Mouse (Mus musculus) lung, postnatal 14 days (tissue): Measurements from ENCODE around the gene Rbm39.
"Not testable (repeated sequence)": the region's sequence is repeated elsewhere in the genome, so short reads cannot be mapped to it uniquely, and the experiment has no call there.

ENCODE experiments used
- DNase-seq: peaks from one replicate; pipeline ENCODE4 v3.0.0; 2021

Rbm39 gene

DNA sequence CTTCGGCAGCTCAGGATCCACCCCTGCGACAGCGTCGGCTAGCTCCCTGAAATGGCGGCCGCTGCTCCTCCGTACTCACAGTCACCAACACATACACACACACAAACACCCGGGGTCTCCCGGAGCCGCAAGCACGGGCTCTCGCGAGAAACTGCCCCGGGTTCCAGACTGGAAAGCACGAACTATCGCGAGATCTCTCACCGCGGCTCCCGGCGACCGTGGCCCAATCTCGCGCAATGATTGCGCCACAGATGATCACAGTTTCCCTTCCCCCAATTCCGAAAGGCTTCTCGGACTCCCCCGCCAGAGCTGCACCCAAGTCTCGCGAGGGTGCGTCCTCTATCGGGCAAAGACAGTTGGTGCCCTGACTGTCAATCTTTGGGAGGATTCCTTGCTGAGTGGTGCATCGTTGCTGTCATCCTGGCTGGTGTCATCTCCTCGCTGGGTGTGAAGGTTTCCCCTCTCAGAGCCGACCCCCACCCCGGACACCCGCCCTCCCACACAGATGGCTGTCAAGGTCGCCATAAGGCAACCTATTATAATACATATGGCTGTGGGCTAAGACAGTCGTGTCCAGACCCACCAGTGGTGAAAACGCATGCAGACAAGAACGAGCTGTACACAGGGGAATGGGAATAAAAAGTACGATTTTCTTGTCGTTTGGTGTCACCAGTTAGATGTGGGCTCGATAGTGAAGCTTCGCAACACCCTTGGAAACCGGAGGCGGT, at the start of gene Rbm39:
TSS of gene Rbm39 (minus strand) at position 145 of the 728 bp plus-strand sequence.
- peak; percentile 100 for DNase-seq

DNA sequence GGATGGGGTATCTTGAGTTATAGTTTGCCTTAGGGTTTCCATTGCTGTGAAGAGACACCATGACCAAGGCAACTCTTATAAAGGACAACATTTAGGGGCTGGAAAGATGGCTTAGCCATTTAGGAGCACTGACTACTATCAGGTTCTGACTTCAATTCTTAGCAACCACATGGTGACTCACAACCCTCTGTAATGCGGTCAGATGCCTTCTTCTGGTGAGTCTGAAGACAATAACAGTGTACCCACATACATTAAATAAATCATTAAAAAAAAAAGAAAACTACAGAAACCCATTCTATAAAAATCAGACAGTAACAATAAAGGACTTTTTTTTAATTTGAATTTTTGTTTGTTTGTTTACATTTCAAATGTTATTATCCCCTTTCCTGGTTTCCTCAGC, 49.1 kb upstream of the Rbm39 start:
- no peak for DNase-seq

DNA sequence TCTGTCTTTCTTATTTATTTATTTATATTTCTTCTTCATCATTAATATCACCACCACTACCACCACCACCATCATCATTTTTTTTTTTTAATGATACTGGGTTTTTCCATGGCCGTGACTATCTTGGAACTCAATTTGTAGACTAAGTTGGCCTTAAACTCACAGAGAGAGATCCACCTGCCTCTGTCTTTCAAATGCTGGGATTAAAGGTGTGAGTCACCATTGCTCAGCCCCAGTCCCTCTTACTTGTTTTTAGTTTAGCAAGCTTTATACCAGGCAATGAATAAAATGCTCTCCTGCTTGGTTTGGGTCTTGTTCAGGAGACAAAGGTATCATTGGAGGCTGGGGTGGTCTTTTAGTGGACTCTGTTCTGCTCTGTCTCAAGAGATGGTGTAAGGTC, 47.7 kb upstream of the Rbm39 start:
- no peak for DNase-seq

DNA sequence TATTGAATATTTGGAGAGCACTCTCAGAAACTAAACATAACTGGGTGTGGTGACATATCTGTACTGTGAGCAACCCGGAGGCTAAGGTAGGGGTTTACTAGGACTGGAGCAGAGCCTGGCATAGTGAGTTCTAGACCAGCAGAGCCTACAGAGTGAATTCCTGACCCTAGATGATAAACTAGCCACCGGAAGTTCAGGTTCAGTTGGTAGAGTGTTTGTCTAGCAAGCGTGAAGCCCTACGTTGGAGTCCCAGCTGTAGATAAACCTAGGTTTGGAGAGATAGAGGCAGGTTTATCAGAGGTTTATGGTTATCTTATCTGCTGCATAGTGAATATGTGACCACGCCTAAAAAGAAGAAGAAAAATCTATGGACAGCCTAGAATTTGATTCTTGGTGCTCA, 44.0 kb upstream of the Rbm39 start:
- no peak for DNase-seq

DNA sequence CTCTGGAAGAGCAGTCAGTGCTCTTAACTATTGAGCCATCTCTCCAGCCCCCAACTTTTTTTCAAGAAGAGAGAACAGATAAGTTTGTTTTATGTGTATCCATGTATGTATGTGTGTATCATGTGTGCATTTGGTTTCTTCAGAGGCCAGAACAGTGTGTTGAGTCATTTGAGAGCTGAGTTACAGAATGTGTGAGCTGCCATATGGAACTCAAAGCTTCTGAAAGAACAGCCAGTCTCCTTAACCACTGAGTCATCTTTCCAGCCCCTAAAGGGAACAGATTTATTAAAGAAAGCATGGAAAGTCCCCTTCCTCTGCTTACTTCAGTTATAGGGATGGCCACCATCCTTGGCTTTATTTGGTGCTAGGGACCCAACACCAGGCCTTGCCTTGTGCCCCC, 42.1 kb upstream of the Rbm39 start:
- no peak for DNase-seq

DNA sequence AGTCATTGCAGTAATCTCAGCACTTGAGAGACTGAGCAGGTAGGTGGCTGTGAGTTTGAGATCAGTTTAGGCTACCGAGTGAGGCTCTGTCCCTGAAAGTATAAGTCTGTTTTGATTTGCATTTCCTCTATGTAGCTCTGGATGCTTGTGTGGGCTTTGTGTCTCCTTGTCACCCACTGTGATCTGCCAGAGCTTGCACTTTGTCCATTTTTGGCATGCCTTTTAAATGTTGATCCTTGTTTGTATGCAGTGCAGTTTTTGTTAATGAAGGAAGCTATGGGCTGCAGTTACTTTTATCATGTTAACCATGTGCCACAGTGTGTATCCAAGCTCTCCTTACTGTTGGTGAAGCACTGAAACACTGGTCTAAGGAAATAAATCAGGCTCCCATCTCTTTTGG, 37.7 kb upstream of the Rbm39 start:
- DNase-seq = no peak

DNA sequence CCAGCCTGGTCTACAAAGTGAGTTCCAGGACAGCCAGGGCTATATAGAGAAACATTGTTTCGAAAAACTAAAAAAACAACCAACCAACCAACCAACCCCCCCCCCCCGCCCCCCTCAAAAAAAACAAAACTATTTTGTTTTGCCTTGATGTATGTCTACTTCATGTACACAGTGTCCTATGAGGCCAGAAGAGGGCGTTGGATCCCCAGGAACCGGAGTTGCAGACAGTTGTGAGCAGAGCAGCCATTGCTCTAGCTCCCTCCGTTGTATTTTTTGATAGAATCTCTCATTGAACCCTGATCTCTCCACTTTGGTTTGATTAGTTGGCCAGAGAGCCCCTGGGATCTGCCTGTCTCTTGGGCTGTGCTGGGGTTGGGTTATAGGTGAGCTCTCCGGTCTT, 23.9 kb upstream of the Rbm39 start:
- no peak for DNase-seq

DNA sequence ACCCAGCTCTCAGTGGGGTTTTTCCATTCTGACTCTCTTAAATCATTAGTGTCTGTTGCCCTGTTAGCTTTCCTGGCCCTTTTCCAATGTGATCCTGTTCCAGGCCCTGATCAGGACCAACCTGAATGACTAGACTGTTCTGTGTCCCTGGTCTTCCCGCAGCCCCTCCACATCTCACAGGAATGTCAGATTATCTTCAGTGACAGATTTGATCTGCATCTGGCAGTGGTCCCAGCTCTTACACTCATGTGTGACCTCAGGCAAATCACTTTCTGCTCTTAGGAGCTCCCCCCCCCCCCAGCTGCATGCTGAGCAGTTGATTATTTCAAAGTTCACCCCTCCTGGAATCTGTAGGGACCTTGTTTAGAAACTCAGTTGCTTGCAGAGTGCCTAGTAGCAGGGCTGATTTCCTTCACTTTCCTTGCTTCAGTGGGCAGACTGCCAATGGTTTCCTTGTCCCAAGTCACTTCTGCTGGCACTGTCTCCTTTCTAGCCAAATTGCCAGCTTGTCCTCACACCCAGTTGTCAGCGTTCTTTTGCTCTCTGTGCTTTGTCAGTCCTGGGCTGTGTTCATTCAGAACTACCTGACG, 22.9 kb upstream of the Rbm39 start:
- DNase-seq = peak; percentile 66

DNA sequence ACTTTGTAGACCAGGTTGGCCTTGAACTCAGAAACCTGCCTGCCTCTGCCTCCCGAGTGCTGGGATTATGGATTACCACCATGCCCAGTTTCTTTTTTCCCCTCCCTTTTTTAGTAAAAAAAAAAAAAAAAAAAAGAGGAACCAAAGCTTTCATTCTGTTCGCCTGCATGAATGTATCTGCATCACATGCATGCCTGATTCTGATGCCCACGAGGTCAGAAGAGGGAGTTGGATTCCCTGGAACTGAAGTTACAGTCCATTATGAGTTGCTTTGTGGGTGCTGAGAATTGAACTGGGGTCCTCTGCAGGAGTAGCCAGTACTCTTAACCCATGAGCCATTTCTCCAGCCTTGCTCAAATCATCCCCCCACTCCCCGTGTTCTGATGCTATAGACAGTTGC, 21.4 kb upstream of the Rbm39 start:
- no peak for DNase-seq

DNA sequence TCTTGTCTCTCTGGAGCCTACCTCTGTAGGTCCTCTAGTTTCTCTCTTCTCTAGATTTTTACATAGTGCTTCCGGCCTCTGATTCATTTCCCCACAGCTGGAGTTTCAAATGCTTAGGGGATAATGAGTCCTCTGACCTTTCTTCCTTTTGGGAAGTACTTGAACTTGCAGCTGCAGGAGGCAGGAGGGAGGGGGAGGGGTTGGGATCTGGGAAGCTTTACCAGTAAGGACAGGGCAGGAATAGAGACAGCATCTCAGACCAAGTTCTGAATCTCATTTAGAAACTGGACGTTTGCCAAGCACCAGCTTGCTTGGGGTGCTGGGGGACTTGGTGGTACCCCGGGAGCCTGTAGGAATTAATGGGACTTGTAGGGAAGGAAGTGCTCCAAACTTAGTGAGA, 19.9 kb upstream of the Rbm39 start:
- no peak for DNase-seq

DNA sequence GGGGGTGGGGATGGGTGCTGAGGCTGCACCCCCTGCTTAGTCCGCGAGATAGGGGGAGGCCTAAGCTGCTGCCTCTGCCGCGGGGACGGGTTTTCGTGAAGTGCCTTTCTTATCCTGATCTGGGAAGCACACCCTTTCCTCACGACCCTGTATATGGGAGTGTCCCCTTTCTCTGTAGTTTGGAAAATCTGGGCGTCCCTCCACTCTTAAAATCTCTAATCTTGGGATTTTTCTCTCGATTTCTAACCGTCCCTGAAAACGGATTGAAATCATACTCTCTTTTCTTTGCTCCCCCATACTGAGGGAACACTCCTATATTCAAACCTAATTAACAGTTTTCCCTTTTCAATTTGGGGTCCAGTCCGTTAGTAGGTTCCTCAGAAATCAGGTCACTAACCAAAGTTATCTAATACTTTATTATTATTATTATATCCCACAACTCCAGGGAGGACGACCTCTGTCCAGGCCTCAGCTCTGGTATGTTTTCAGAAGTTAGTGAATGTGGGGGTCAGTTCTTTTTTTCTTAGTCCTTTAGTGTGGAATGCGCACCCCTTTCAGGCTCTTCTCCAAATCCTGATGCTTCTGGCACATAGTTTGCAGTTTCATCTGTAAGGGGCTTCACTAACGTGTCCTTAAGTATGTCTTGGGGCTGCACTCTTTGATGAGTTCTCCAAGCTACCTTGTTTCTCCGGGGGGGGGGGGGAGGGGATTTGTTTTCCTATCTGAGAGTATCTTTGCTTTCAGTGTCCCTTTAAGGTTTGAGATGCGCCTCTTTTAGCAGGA, 17.3 kb upstream of the Rbm39 start:
- DNase-seq = no peak

DNA sequence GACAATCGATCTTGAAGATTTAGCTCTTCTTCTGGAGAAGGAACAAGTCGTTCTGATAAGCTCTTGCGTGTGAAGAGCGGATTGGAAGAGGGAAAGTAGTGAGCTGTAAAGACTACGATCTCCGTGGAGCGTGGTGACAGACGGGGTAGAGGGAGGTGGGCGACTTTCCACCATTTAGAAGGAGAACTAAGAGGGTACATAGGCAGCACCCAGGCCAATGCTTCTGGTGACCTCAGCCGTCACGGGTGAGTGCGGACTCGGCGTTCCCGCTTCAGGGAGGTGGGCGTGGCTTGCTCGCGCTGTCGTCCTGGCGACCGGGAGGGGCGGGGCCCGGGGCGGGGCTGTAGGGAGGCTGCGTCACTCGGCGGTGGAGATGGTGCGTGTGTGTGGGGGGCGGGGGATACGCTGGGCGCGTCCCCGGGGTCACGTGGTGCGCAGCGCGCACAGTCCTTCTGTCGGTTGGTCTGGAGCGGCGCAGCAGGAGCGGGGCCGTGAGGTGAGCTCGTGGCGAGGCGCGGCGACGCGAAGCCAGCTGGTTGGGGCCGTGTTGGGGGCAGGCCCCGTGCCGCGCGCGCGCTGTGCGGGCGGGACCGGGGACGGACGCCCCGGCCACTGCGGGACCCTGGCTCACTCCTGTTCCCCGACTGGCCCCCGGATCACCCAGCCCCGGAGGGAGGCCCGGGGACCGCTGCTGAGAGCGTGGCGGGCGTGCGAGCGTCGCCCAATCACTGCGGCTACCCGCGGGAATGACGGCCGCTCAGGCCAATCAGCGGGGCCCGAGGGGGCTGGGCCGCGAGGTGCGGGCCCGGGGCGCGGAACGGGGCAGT, 16.5 kb upstream of the Rbm39 start, which contains the start of gene Phf20:
TSS of gene Phf20 (plus strand) at position 165 of the 827 bp plus-strand sequence.
- DNase-seq = peak; percentile 99

DNA sequence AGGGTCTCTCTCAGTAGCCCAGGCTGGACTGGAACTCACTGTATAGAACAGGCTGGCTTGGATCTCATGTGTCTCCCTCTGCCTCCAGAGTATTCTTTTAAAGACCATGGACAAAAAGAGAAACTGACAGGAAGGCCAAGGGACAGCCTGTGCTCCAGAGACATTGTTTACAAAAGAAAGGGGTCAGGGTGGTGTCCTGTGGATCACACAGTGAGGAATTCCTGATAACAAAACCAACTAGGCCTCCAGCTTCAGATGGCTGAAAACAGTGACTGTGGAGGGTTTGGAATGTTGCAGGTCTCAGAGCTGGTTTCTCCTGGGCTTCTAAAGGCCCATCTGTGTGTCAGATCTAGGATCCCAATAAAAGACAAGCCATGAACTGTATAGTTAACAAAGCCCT, 14.5 kb upstream of the Rbm39 start:
- DNase-seq = no peak

DNA sequence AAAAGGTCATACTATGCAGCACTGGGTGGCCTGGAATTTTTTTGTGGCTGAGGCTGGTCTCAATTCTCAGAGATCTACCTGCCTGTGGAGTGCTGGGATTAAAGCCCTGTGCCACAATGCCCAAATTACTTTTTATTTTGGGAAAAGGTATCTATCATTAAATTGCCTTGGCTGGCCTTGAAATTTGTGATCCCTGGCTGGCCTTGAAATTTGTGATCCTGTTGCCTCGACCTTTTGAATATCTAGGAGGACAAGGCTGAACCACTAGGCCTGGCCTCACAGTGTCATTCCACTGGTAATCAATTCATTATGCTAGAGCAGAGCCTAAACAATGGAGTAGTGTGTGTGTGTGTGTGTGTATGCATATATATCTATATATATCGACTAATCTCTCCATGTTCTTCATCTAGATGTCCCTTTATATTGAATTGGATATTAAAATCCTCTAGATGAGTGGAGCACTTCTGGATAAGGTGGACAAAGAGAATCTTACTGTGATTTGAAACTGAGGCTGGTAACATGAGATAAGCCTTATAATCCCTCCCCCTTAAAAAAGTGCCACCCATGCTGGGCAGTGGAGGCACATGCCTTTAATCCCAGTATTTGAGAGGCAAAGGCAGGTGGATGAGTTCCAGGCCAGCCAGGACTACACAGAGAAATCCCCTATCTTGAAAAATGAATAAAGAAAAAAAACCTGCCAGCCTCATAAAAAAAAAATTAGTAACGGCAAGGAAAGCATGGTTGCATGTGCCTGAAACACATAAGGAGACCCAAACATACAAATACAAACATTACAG, 13.2 kb upstream of the Rbm39 start:
- DNase-seq = no peak

DNA sequence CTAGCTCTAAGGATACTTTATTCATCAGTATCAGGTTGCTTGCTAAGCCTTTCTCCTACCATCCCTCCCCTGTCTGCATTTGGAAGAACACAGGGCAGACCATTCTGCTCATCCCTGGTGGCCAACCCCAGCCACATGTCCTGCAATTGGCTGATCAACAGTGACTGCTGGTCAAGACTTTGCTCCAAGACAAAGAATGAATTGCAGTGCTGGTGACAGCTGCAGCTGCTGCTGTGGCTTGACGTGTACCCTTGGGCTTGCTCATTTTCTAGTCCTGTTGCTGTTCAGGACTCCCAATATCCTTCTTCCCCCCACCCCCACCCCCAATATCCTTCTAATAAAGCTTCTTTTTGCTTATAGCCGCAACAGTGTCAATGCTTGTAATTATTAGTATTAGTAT, 12.0 kb upstream of the Rbm39 start:
- no peak for DNase-seq

DNA sequence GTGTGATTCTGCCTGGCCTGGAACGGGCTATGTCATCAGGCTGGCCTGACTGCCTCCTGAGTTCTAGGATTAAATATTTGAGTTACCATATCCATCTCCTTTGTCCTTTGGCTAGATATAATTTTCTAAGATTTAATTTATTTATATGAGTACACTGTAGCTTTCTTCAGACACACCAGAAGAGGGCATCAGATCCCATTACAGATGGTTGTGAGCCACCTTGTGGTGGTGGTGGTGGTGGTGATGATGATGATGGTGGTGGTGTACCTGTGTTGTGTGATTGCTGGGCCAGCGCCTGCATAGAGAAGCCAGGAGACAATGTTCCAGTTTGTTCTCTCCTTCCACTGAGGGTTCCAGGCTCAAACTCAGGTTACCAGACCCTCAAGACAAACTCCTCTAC, 11.5 kb upstream of the Rbm39 start:
- DNase-seq = no peak

DNA sequence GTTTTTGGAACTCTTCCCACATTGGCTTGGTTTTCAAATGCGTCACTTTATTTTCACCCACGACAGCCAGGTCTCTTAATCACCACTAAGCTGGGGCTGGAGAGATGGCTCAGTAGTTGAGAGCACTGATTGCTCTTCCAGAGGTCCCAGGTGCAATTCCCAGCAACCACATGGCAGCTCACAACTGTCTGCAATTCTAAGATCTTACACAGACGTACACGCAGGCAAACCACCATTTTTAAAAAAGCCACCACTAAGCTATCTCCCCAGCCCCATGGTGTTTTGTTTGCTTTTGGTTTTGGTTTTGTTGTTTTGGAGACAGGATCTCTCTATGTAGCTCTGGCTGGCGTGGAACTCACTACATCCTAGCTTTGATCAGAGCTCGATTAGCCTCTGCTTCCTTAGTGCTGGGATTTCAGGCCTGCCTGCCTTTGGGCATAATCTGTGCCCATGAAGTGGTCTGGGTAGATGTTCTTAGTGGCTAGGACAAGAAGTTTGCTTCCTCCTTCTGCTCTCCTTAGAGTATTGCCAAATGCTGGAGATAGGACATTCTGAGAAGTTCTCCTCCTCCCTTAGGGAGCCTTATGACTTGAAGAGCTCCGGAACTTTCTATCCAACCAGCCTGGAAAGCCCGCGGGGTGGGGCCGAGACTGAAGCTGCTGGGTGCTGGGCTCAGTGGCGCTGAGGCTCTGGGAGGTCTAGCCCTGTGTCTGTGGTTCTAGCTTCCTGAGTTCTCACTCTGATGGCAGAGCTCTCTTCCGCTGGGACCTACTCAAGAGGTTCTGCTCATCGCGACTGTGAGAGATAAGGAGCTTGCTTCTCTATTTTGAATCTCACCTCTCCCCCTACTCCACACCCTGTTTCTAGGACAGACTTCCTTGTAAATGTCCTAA, 10.2 kb upstream of the Rbm39 start:
- DNase-seq = no peak

DNA sequence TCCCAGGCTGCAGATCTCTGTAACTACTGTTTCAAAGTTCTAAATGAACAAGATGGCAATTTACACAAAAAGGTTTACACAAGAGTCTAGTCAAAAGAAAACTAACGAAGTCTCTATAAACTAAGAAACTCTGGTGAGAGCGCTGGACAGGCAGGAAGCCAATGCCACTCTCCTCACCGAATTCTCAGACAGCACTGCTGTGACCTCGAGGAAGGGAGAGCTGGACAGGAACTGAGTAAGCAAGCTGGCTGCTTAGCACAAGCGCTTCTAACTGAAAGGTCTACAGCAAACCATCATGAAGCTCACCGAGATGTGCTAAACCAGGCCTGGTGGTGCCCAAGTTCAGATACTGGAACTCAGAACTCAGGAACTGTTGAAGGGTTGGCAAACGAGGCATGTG, 9.2 kb upstream of the Rbm39 start:
- DNase-seq = not testable (repeated sequence)

DNA sequence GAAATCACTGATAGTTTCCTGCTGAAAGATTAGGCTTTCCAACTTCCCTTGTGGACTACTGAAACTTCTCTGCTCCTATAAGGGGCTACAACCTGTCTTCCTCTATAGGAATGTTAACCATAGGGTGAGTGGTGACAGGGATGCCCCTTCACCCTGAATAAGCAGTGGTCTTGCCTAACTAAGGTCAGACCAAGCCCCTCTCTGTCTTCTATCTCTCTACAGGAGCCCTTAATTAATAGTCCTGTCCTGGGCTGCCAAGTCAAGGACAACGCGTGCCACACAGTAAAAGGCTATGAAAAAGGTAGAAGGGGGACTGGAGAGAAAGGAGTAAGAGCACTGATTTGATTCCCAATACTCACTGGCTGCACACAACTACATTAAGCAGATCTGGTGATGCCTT, 1.6 kb upstream of the Rbm39 start:
- no peak for DNase-seq

DNA sequence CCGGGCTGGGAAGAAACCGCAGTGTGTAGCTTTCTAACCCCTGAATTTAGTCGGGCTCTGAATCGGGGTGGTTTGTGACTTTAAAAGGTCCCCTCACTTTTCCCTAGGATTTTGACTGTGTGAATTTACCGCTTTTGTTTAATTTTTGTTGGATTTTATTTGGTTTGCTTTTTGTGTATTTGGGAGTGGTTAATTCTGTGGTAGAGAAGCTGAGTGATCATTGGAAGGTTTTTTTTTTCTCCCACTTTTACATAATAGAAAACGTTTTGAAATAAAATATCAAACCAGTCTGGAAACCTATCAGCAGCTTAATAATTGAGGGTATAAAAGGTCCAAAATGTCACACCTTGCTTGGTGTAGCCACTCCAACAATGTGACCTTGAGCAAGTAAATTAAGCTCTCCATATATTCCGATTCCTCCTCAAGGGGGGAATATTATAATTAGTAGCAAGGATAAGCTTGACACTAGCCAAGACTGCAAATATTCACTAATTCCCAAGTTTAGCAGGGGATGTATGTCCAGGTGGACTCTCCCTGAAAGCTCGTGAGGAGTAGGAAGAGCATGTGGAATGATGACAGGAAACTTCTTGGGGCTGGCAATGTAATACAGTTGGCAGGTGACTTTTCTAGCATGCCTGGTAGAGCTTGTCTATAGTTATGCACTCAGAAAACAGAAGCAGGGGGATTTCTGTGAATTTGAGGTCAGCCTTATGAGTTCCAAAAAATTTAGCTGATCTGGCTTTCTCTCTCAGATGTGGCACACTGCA, 969 bp upstream of the Rbm39 start:
- no peak for DNase-seq

DNA sequence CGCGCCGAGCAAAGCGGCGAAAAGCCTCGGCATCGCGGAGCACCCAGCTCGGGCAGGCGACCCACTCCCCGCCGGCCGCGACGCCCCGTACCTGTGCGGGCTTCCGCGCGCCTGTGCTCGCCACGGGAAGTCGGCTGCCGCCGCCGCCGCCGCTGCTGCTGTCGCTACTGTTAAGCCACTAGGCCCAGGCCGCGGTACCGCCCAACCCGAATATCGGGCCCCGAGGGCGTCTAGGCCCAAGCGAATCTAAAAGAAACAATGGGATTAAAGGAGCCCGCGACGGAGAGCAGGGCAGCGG, 293 bp downstream of the Rbm39 start:
- DNase-seq = no peak
